Mouse (Mus musculus) MEL (cell line): ENCODE results near the gene Copz1.
A peak's percentile ranks its signal among the peaks of the same experiment; 100 is the strongest.

Experiments
- CHD1 ChIP-seq: IDR thresholded peaks from 2 replicates; pipeline ENCODE4 v1.6.1; 2012; ENCODE audit warnings: low read depth, mild to moderate bottlenecking, inconsistent platforms, low read length, improper control_type of control experiment
- CTCF ChIP-seq, 3 experiments: IDR thresholded peaks in 2 of 3; conservative IDR thresholded peaks in 1 of 3; 2 replicates each; pipeline ENCODE4 v1.5.1; 2011 to 2012; ENCODE audit warnings: low read length in 3 of 3, low read depth in 2 of 3, mild to moderate bottlenecking in 2 of 3, improper control_type of control experiment in 1 of 3, inconsistent platforms in 1 of 3, mixed read lengths in 1 of 3, moderate library complexity in 1 of 3; ENCODE audit not compliant: control insufficient read depth in 1 of 3, insufficient read depth in 1 of 3, poor library complexity in 1 of 3, severe bottlenecking in 1 of 3
- HCFC1 ChIP-seq: IDR thresholded peaks from 2 replicates; pipeline ENCODE4 v1.6.1; 2012; ENCODE audit warnings: low read depth, mild to moderate bottlenecking, inconsistent platforms, low read length, improper control_type of control experiment, moderate library complexity
- MAX ChIP-seq: IDR thresholded peaks from 2 replicates; pipeline ENCODE4 v1.6.1; 2011; ENCODE audit warnings: low read length, improper control_type of control experiment
- POLR2A ChIP-seq, 2 experiments: IDR thresholded peaks; 2 replicates each; pipeline ENCODE4 v1.6.1; 2011 to 2012; ENCODE audit warnings: low read length in 2 of 2, mild to moderate bottlenecking in 2 of 2, control low read depth in 1 of 2, improper control_type of control experiment in 1 of 2, low read depth in 1 of 2, moderate library complexity in 1 of 2; ENCODE audit not compliant: control insufficient read depth in 1 of 2, insufficient read depth in 1 of 2, poor library complexity in 1 of 2
- POLR2AphosphoS2 ChIP-seq: IDR thresholded peaks from 2 replicates; pipeline ENCODE4 v1.6.1; 2011; ENCODE audit warnings: low read length, improper control_type of control experiment
- SIN3A ChIP-seq: IDR thresholded peaks from 2 replicates; pipeline ENCODE4 v1.6.1; 2012; ENCODE audit warnings: low read length, improper control_type of control experiment, inconsistent platforms
- TBP ChIP-seq: IDR thresholded peaks from 2 replicates; pipeline ENCODE4 v1.8.0; 2011; ENCODE audit warnings: low read depth, low read length, improper control_type of control experiment
- ZC3H11A ChIP-seq: IDR thresholded peaks from 2 replicates; pipeline ENCODE4 v1.6.1; 2012; ENCODE audit warnings: low read depth, mild to moderate bottlenecking, inconsistent platforms, low read length, improper control_type of control experiment

GRCm38 (mm10) chr15:103248401-103249313 is 23.9 kb upstream of the Copz1 start:
- no peak for TF ChIP-seq SIN3A
- no peak for TF ChIP-seq TBP
- no peak for TF ChIP-seq CHD1
- no peak for TF ChIP-seq ZC3H11A
- peak in 1 of 2 experiments; percentile 23; a peak in 1 of 4 replicates for TF ChIP-seq POLR2A (IDR thresholded peaks at IDR 0.05; ENCODE audit: control insufficient read depth in 1 of 2, insufficient read depth in 1 of 2, low read depth in 1 of 2, low read length in 2 of 2, poor library complexity in 1 of 2)
- peak; percentile 15; the same call in 1 of the 2 replicates for TF ChIP-seq POLR2AphosphoS2
- no peak for TF ChIP-seq CTCF (IDR thresholded peaks at IDR 0.05 in 2 of 3, conservative IDR thresholded peaks at IDR 0.05 in 1 of 3; ENCODE audit: control insufficient read depth in 1 of 3, insufficient read depth in 1 of 3, low read depth in 2 of 3, low read length in 3 of 3, poor library complexity in 1 of 3, severe bottlenecking in 1 of 3)
- TF ChIP-seq HCFC1: no peak
- no peak for TF ChIP-seq MAX
